Mouse (Mus musculus): ENCODE measurements around the gene Tmem150b. TPM values are rescaled to one million over a fixed set of nuclear protein-coding genes. Genes with fewer than 3 reads are reported as not detected.

Tmem150b gene
- total and polyA plus RNA-seq, 3 experiments: 0.17 TPM; not detected in 2

DNA sequence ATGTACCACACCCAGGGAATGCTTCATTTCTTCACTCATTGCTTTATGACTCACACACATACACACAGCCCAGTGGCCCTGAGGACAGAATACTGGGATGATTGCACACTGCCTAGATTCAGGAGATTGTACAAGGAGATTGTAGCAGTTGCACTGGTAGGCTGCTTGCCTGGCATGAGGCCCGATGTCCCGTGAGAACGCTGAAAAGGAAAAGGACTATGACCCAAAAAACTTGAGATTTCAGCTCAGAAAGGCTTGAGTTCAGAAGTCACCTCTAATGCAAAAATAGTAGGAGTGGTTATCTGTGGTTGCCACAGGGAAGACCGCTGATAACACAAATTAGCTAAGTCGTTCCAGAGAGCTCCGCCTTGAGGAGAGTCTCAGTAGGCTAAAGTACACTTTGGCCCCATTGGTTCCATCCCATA, 7.9 kb upstream of the Tmem150b start:
- Histone ChIP-seq H3K4me3 (replicated peaks in 1 of 3; ENCODE audit: low read depth in 2 of 3, low read length in 2 of 3, poor library complexity in 1 of 3) (no peak overlapping the region), H3K9me3 (replicated peaks; ENCODE audit: low read length) (no peaks in the 10 kb centered on the region), H3K36me3 (replicated peaks in 1 of 2; ENCODE audit: control insufficient read depth in 1 of 2, insufficient read depth in 1 of 2, low read length in 1 of 2) (no peaks in the 10 kb centered on the region), H3K4me1 (ENCODE audit: control insufficient read depth in 1 of 2, insufficient read depth in 2 of 2) (peaks cover 0 to 5% of the 10 kb centered on the region in 2 experiments; a peak in 3 of 4 replicates), H3K9ac (ENCODE audit: insufficient read depth, low read depth) (no peak overlapping the region), H3K27me3 (replicated peaks) (no peaks in the 10 kb centered on the region), H3K4me2 (ENCODE audit: insufficient read depth, low read depth, poor library complexity, severe bottlenecking) (no peak overlapping the region), H3K79me2 (replicated peaks; ENCODE audit: control insufficient read depth, extremely low read depth, insufficient read depth, poor library complexity, severe bottlenecking) (no peaks in the 10 kb centered on the region), H3K27ac (ENCODE audit: insufficient read depth, low read depth) (no peak overlapping the region)
- no peak for TF ChIP-seq NELFE (IDR thresholded peaks at IDR 0.05; ENCODE audit: low read depth, low read length)
- no peak for TF ChIP-seq PAX5 (IDR thresholded peaks at IDR 0.05; ENCODE audit: low read length)
- no peak for TF ChIP-seq ETS1 (conservative IDR thresholded peaks at IDR 0.05; ENCODE audit: low read depth, low read length)
- TF ChIP-seq UBTF (IDR thresholded peaks at IDR 0.05; ENCODE audit: low read depth, low read length): no peak
- TF ChIP-seq USF2 (conservative IDR thresholded peaks at IDR 0.05; ENCODE audit: low read depth, low read length): no peak
- in situ Hi-C loops (cut with MboI; ENCODE audit: low pct_ligation_motif_present, low pct_unique_long_range_greater_than_20kb, low sequenced_read_pairs): no loop called here
- no peak for DNase-seq (ENCODE audit: extremely low read depth)
- dilution Hi-C loops (cut with MboI; ENCODE audit: extremely low pct_ligation_motif_present, extremely low pct_unique_long_range_greater_than_20kb, low sequenced_read_pairs): no loop called here

DNA sequence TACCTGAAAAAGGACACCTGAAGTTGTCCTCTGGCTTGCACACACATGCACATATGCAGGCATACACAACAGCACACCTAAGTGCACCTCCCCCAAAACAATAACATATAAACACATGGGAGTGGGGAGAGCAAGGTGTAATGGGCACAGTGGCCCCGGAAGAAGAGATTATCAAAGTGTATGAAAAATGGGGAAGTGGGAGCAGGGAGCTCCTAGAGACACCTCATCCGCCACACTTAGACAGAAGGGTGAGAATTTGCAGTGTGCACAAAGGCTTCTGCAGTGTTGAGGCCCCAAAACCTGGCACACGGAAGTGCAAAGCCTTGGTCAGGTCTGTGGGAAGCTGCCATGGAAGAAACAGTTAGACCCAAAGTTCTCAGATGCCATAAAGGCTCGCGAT, 6.0 kb upstream of the Tmem150b start:
- H3K27ac ChIP-seq (ENCODE audit: insufficient read depth, low read depth): no peak overlapping the region
- no peak overlapping the region for H3K4me3 ChIP-seq (replicated peaks in 1 of 3; ENCODE audit: low read depth in 2 of 3, low read length in 2 of 3, poor library complexity in 1 of 3)
- dilution Hi-C loops (cut with MboI; ENCODE audit: extremely low pct_ligation_motif_present, extremely low pct_unique_long_range_greater_than_20kb, low sequenced_read_pairs) (no loop called here), in situ Hi-C loops (cut with MboI; ENCODE audit: low pct_ligation_motif_present, low pct_unique_long_range_greater_than_20kb, low sequenced_read_pairs) (no loop called here)
- H3K79me2 ChIP-seq (replicated peaks; ENCODE audit: control insufficient read depth, extremely low read depth, insufficient read depth, poor library complexity, severe bottlenecking): no peaks in the 10 kb centered on the region
- no peak overlapping the region for H3K4me2 ChIP-seq (ENCODE audit: insufficient read depth, low read depth, poor library complexity, severe bottlenecking)
- DNase-seq (ENCODE audit: extremely low read depth): no peak
- H3K36me3 ChIP-seq (replicated peaks in 1 of 2; ENCODE audit: control insufficient read depth in 1 of 2, insufficient read depth in 1 of 2, low read length in 1 of 2): no peaks in the 10 kb centered on the region
- H3K9me3 ChIP-seq (replicated peaks; ENCODE audit: low read length): no peaks in the 10 kb centered on the region
- TF ChIP-seq ZC3H11A (IDR thresholded peaks at IDR 0.05; ENCODE audit: low read depth, low read length) (no peak), MYC (IDR thresholded peaks at IDR 0.05; ENCODE audit: low read depth, low read length) (no peak), EP300 (IDR thresholded peaks at IDR 0.05; ENCODE audit: low read length) (no peak), IRF4 (IDR thresholded peaks at IDR 0.05; ENCODE audit: low read depth, low read length) (no peak), JUN (IDR thresholded peaks at IDR 0.05; ENCODE audit: insufficient read depth, low read depth, low read length) (no peak), MAZ (IDR thresholded peaks at IDR 0.05; ENCODE audit: low read depth, low read length) (no peak), ETS1 (conservative IDR thresholded peaks at IDR 0.05; ENCODE audit: low read depth, low read length) (no peak), MAFK (IDR thresholded peaks at IDR 0.05; ENCODE audit: insufficient replicate concordance, low read length) (no peak), MAX (IDR thresholded peaks at IDR 0.05; ENCODE audit: low read length) (no peak), CHD1 (IDR thresholded peaks at IDR 0.05; ENCODE audit: low read depth, low read length) (no peak), BHLHE40 (IDR thresholded peaks at IDR 0.05; ENCODE audit: low read depth, low read length) (no peak), SIN3A (IDR thresholded peaks at IDR 0.05; ENCODE audit: low read length) (no peak)
- no peaks in the 10 kb centered on the region for H3K27me3 ChIP-seq (replicated peaks)
- H3K4me1 ChIP-seq (ENCODE audit: control insufficient read depth in 1 of 2, insufficient read depth in 2 of 2): peaks cover 0 to 5% of the 10 kb centered on the region in 2 experiments; a peak in 3 of 4 replicates
- no peak overlapping the region for H3K9ac ChIP-seq (ENCODE audit: insufficient read depth, low read depth)
